Mouse (Mus musculus) cerebellum, adult 2 months (tissue): ENCODE data around the gene Dnah3. TPM values are rescaled to one million over a fixed set of nuclear protein-coding genes. Genes with fewer than 3 reads are reported as not detected.

Experiments
- DNase-seq, 2 experiments: peaks; one replicate each; pipeline ENCODE4 v3.0.0; 2021
- H3K27ac ChIP-seq: fragments of 200-500 bp; 2 replicates; pipeline ENCODE4 v1.5.1; 2012; ENCODE audit warnings: low read length, control low read depth, inconsistent platforms; ENCODE audit not compliant: insufficient read depth
- H3K27me3 ChIP-seq: fragments of 200-500 bp; 2 replicates; pipeline ENCODE4 v1.6.1; 2012; ENCODE audit warnings: inconsistent platforms, mild to moderate bottlenecking, low read length, moderate library complexity; ENCODE audit not compliant: control insufficient read depth, insufficient read depth
- H3K4me1 ChIP-seq: fragments of 200-500 bp; 2 replicates; pipeline ENCODE4 v1.6.1; 2011; ENCODE audit warnings: low read length; ENCODE audit not compliant: control insufficient read depth, insufficient read depth
- H3K4me3 ChIP-seq: fragments of 200-500 bp; replicated peaks from 2 replicates; pipeline ENCODE3; 2011; ENCODE audit warnings: mild to moderate bottlenecking, low read depth, low read length, control low read depth; ENCODE audit not compliant: insufficient read depth
- CTCF ChIP-seq: fragments of 200-500 bp; IDR thresholded peaks from 2 replicates; pipeline ENCODE4 v1.5.1; 2011; ENCODE audit warnings: low read depth, mild to moderate bottlenecking, control low read depth, low read length, moderate library complexity, borderline replicate concordance; ENCODE audit not compliant: insufficient read depth
- POLR2A ChIP-seq: fragments of 200-500 bp; IDR thresholded peaks from 2 replicates; pipeline ENCODE4 v1.6.1; 2011; ENCODE audit warnings: low read length, control low read depth, borderline replicate concordance; ENCODE audit not compliant: insufficient read depth
- WGBS: fragments of 180-500 bp; shearing (Covaris S2); methylation state at CpG from one replicate; pipeline ENCODE4 v1.1.7; 2018; 5-methylcytosine and 5-hydroxymethylcytosine counted together
- polyA plus RNA-seq: library from polyadenylated mRNA; depleted of rRNA; stranded (reverse); fragments of >200 nt; gene quantifications from 2 replicates; pipeline ENCODE4 v1.2.3, GENCODE M21; 2012

Gene Dnah3
- polyA plus RNA-seq, 1 experiment: 0.20 TPM

DNA sequence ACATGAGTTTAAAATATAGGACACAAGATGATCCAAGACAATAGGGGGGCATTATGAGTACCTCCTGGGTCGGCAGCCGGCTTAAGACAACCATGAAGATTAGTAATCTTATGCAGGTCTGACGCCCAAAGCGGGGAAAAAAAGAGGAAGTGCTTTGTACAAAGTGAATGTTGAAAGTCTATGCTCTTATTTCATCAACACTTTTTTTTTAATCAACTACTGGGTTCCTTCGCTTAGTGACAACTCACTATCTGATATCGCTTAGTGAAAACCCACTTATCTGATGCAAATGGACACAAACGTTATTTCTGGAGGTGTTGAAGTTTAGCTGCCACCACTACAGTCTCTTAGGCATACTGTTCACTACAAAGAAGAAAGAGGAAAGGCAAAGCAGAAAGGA, 117.5 kb downstream of the Dnah3 start:
- no peaks in the 10 kb centered on the region for H3K27me3 ChIP-seq
- no peak for TF ChIP-seq CTCF
- TF ChIP-seq POLR2A: no peak
- no peak overlapping the region for H3K4me3 ChIP-seq
- 90% methylated on average over 7 of the region's 7 CpGs for WGBS
- H3K27ac ChIP-seq: no peak overlapping the region
- no peak for DNase-seq
- H3K4me1 ChIP-seq: no peaks in the 10 kb centered on the region

DNA sequence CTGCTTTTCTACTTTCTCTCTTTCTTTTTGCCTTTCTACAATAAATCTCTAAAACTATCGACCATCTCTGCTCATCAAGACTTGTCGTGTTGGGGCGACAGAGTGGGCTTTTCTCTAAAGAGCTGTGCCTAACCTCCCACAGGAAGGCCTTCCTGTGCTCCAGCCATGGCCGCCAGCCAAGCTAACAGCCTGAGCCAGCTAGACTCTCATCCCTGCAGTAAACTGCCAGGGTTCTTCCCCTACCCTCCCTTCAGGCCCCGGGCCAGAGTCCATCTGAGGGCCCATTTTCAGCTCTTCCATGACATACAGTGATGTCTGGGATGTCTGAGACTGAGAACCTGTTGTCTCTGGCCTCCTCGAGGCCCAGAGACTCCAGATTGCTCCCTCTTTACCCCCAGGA, 118.8 kb downstream of the Dnah3 start:
- Histone ChIP-seq H3K4me1 (no peaks in the 10 kb centered on the region), H3K27me3 (no peaks in the 10 kb centered on the region), H3K4me3 (no peak overlapping the region), H3K27ac (no peak overlapping the region)
- WGBS: 12% methylated on average over 6 of the region's 6 CpGs
- DNase-seq: peak; percentile 42 to 61
- TF ChIP-seq POLR2A (no peak), CTCF (no peak)

DNA sequence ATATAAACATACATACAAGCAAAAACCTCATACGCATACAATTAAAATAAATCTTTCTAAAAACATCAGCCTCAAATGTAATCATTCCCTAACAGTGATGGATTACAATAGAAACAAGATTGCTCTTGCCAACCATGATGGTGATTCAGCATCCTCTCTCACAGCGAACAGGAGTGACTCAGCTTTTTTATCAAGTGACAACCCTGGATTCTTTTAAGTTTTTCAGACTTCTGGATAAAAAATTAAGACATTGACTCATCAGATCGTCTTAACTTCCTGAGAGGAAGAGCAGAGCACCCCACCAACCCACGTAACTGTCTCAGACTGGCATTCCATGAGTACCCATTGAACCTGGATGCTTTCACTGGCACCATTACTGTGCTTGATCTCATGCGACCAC, 120.9 kb downstream of the Dnah3 start:
- no peaks in the 10 kb centered on the region for H3K4me1 ChIP-seq
- no peak for DNase-seq

DNA sequence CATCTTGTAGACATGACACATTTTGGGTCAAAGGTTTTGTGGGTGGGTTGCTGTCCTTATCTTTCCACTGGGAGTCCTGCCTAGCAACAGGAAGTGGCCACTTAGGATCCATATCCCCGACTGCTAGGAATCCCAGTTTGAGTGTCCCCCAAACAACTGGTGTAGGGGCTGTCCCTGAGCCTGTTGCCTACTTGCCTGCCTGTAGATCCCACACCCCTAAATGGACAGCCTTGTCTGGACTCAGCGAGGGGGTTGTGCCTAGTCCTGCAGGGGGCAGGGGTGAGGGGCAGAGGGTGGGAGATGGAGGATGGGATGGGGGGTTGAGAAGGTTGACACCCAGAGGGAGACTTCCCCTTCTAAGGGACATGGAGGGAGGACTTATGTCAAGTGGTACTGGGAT, 125.8 kb downstream of the Dnah3 start:
- no peak overlapping the region for H3K4me3 ChIP-seq
- WGBS: 75% methylated on average over 2 of the region's 2 CpGs
- DNase-seq: no peak
- H3K27ac ChIP-seq: no peak overlapping the region
- H3K4me1 ChIP-seq: no peaks in the 10 kb centered on the region
- TF ChIP-seq POLR2A: no peak
- no peak for TF ChIP-seq CTCF
- no peaks in the 10 kb centered on the region for H3K27me3 ChIP-seq

More for the DNA sequence above, 120.9 kb downstream of the Dnah3 start:
- no peak overlapping the region for H3K27ac ChIP-seq
- no peak for TF ChIP-seq POLR2A
- no peak for TF ChIP-seq CTCF
- H3K4me3 ChIP-seq: no peak overlapping the region
- no peaks in the 10 kb centered on the region for H3K27me3 ChIP-seq
- 91% methylated on average over 5 of the region's 5 CpGs for WGBS

DNA sequence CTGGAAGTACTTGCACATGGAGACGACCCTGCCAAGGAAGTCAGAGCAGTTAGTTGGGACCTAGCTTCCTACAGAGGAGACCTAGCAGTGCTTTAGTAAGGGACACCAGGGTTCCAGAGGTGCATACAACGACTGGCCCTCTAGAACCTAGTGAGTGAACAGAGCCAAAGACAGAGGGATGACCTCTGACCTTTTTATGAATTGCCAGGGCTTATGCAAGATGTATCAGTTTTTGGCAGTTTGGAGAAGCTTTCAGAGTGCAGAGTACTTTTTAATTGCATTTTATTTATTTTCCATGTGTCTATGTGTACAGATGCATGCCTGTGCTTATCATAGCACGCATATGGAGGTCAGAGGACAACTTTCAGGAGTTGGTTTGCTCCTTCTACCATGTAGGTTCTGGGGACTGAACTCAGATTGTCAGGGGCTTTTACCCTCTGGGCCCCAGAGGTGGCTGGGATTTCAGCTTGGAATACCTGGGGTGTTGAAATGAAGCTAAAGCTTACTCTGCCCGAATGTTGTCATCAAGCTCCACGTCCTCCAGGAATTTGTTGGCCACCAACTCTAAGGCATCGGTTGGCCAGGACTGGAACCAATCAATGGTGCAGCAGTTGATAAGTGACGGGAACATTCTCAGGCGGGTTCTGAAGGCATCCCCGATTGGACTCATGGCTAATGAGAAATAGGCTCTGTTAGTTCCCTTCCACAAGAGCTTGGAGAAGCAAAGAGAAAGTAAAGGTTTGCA, 129.3 kb downstream of the Dnah3 start:
- Histone ChIP-seq H3K4me1 (no peaks in the 10 kb centered on the region), H3K27me3 (no peaks in the 10 kb centered on the region), H3K4me3 (no peak overlapping the region), H3K27ac (no peak overlapping the region)
- TF ChIP-seq POLR2A: no peak
- 82% methylated on average over 9 of the region's 9 CpGs for WGBS
- no peak for DNase-seq

DNA sequence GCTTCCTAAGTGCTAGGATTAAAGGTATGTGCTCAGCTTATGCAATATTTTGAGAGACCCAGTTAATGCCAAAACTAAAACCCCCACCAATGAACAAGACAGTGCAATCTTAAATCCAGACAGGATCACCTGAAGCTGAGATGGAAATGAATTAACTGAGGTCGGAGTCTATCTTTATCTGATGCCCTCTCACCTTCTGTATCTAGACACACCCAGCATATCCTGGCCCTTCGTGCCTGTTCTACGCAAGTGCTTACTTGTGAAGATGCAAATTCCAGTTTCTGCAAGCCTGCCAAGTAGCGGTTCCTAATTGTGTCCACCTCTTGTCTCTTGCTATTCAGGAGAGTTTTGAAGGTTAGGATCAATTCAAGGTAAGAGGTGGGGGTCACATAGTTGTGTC, 129.9 kb downstream of the Dnah3 start:
- H3K4me1 ChIP-seq: no peaks in the 10 kb centered on the region
- no peak overlapping the region for H3K4me3 ChIP-seq
- DNase-seq: no peak
- TF ChIP-seq CTCF: no peak
- WGBS: 94% methylated on average over 4 of the region's 4 CpGs
- H3K27ac ChIP-seq: no peak overlapping the region
- H3K27me3 ChIP-seq: no peaks in the 10 kb centered on the region

DNA sequence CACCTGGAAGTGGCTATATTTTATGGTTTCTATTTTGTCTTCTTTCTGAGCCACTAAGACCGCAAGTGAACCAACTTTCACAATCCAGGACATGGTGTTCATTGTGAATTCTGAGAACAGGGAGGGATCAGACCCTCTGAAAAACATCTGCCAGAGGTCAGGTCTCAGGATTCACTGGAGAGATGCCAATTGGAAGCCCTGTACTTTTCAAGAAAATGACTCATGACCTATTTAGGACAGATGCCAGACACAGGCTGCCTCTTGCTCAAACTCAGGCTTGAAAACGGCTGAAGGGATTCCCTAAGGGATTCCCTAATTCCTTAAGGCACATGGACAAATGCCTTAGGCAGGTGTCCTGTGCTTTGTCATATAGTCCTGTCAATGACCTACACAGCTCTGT, 134.0 kb downstream of the Dnah3 start:
- DNase-seq: no peak
- 43% methylated on average over 2 of the region's 2 CpGs for WGBS
- no peak overlapping the region for H3K4me3 ChIP-seq
- no peak overlapping the region for H3K27ac ChIP-seq
- H3K27me3 ChIP-seq: no peaks in the 10 kb centered on the region
- TF ChIP-seq CTCF: no peak
- TF ChIP-seq POLR2A: no peak
- H3K4me1 ChIP-seq: no peaks in the 10 kb centered on the region

DNA sequence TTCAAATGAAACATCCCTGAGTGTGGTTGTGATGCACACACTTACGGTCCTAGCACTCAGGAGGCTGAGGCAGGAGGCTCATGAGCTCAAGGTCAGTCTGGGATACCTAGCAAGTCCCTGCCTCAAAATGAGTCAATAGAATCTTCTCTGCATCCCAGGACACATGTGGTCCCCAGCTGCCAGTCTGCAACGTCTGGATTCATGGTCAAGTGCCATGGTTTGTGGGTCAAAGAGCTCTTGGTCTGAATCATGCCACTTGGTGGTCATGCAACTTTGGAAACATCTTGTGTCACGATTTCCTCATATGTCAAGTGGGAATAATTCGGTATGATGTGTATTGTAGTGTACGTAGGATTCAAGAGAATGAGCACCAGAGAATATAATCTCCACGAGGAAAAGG, 134.5 kb downstream of the Dnah3 start:
- no peak overlapping the region for H3K4me3 ChIP-seq
- H3K27me3 ChIP-seq: no peaks in the 10 kb centered on the region
- H3K4me1 ChIP-seq: no peaks in the 10 kb centered on the region
- 81% methylated on average over 6 of the region's 6 CpGs for WGBS
- DNase-seq: no peak
- H3K27ac ChIP-seq: no peak overlapping the region
- TF ChIP-seq CTCF: no peak

DNA sequence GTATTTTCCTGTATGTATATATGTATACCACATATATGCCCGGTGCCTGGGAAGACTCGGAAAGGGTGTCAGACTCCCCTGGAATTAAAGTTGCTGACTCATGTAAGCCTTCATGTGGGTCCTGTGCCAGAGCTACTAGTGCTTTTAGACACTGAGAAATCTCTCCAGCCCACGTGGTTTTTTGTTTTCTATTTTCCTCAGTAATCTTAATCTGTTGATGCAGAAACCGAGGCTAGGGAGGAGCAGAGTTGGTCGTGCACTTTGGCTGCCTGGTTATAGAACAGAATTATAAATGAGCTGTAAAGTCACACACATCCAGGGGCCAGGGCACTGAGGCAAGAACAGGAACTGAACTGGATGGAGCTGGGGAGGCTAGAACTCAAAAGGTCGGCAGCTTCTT, 135.1 kb downstream of the Dnah3 start:
- H3K4me3 ChIP-seq: no peak overlapping the region
- no peak for DNase-seq
- H3K27me3 ChIP-seq: no peaks in the 10 kb centered on the region
- TF ChIP-seq POLR2A (no peak), CTCF (no peak)
- H3K27ac ChIP-seq: no peak overlapping the region
- H3K4me1 ChIP-seq: no peaks in the 10 kb centered on the region
- WGBS: 72% methylated on average over 6 of the region's 6 CpGs
